Mouse (Mus musculus): ENCODE results near the gene Fbxl13.

DNA sequence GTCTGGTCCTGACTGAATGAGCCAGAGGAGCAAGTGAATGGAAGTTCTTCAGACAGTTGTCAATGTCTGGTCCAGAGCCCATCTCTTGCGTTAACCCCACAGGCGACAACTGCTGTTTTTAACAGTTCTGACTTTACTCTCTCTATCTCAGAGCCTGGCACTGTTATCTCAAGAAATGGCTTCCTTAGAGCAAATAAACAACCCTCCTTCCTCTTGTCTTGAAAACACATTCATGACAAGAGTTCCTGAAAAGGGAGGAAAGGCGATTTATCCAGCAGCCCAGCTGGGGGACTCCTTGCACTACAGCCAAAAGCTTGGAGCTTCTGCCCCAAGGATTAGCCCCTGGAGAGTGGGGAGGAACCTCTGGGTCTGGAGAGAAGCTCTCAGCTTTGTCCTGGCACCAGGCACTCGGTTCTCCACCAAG, 117.9 kb downstream of the Fbxl13 start:
- TF ChIP-seq RCOR1 (IDR thresholded peaks at IDR 0.05; ENCODE audit: low read depth, low read length) (peak; percentile 52; the same call in 1 of the 2 replicates), GATA1 (IDR thresholded peaks at IDR 0.05; ENCODE audit: low read depth, low read length) (peak; percentile 85), ETS1 (IDR thresholded peaks at IDR 0.05; ENCODE audit: low read depth, low read length) (peak; percentile 58; the same call in 1 of the 2 replicates), SIN3A (IDR thresholded peaks at IDR 0.05; ENCODE audit: low read length) (no peak; the same call in 1 of the 2 replicates)
